Mouse (Mus musculus): Measurements from ENCODE around the gene Amz1. TPM values are rescaled to one million over a fixed set of nuclear protein-coding genes. Genes with fewer than 3 reads are reported as not detected.

Amz1 gene
- total RNA-seq, 4 experiments from 2014 or later = 0.12 to 0.18 (median 0.17) TPM; not detected in 1

DNA sequence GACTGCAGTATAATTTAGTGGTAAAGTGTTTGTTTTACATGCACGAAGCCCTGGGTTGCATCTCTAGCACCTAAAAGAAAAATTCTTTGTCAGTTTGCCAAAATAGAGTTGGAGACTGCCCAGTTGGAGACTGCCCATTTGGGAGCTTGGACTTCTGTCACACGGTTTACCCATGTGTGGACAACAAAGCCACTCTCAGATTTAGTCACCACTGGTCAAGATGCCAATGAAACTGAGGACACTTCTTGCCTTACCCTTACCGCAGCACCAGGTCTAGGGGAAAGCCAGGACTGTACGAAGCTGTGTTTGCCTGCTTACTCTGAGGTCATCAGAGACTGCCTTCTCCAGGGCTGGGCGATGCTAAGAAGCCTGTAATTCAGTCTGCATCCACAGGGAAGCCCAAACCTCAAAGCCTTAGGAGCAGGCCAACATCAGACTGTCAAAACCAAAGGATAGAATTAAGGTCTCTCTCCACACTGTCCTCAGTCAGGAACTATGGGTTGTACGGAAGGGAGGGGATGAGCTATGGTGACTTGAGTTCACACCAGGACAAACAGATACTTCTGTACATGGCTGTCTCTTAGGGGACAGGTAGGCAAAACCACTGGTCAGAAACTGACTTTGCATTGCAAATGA is 76.5 kb downstream of the Amz1 start:
- DNase-seq (ENCODE audit: low spot score in 2 of 2) = no peak

DNA sequence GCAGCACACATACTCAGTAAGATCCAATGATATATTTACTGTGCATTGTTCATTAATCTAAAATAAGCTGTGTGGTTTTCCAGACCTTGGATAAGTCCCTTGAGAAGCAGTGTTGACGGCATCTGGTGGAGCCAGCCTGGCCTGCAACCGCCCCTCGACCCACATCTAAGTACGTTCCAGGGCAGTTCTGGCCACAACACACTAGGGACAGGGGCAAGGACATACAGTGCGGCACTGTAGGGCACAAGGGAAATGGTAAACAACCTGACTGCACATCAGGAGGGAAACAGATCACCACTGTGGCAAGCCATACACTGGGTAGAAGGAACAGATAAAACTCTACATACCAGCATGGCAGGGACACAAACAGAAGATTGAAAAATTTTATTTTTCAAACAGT is 77.9 kb downstream of the Amz1 start:
- DNase-seq (ENCODE audit: low spot score in 2 of 2) = no peak

DNA sequence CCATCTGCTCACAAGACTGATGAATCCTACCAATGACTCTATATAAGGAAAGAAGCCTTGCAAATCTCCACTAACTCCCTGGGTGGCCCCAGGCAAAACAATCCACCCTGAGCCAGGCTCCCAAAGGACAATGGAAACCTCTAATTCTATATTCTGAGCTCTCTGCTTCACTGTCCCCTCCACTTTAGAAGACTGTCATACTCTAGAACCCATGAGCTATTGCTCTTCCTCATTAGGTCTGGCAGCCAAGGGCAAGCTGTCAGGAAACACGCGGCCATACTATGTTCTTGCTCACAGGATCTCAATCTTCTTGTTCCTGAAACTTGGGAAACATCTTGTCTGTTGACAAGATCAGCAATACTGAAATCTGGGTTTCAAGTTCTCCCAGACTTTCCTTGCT is 82.3 kb downstream of the Amz1 start:
- no peak for DNase-seq (ENCODE audit: low spot score in 2 of 2)

DNA sequence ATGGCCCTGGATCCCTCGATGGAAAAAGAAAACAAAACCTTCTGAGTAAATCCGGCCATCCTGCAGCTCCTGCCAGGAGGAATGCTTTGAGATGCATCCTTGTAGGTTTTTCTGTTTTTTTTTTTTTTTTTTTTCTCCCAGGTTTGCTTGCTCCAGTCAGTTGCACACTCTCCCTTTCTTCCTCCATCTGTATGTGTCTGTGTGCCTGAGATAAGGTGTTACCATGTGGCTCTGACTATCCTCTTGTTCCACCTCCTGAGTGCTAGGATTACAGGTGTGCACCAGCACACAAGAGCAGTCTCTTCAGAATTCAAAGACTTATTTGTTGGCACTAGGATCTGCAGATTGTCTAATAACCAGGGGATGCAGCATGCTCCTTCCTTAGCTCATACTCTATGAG is 83.0 kb downstream of the Amz1 start:
- DNase-seq (ENCODE audit: low spot score in 2 of 2) = no peak

Other genes with a start within 250 kb of the Amz1 start
- gene Chst12, start 218.6 kb upstream of the Amz1 start, total RNA-seq (2022) = 1 to 10 TPM; 2.4 to 5.2 (median 3.5) TPM
- not detected for gene Grifin, start 159.1 kb upstream of the Amz1 start, total RNA-seq (2022)
- 1 to 10 TPM; 2.0 to 2.9 (median 2.4) TPM for gene Lfng, start 116.8 kb upstream of the Amz1 start, total RNA-seq (2022)
- 1 to 10 TPM; 2.6 to 5.2 (median 3.4) TPM for gene Ttyh3, start 75.1 kb upstream of the Amz1 start, total RNA-seq (2022)
- gene Iqce, start 21.7 kb upstream of the Amz1 start, total RNA-seq (2022) = 1 to 10 TPM; 1.0 to 2.9 (median 1.4) TPM
- gene Brat1, start 19.1 kb upstream of the Amz1 start, total RNA-seq (2022) = 1 to 10 TPM; 4.6 to 5.8 (median 5.2) TPM
- 10 to 100 TPM; 21.4 to 30.8 (median 24.5) TPM for gene Gna12, start 106.3 kb downstream of the Amz1 start, total RNA-seq (2022)